Mouse (Mus musculus) brain, embryonic 14.5 days (tissue): ENCODE results near the gene Ovgp1.

ENCODE experiments used
- CTCF ChIP-seq: fragments of 200-500 bp; IDR thresholded peaks from 2 replicates; pipeline ENCODE4 v1.5.1; 2012; ENCODE audit warnings: inconsistent platforms, mild to moderate bottlenecking, moderate library complexity, borderline replicate concordance; ENCODE audit not compliant: insufficient read depth, insufficient read length; ENCODE audit errors: extremely low read depth
- POLR2A ChIP-seq: fragments of 200-500 bp; IDR thresholded peaks from 2 replicates; pipeline ENCODE4 v1.6.1; 2012; ENCODE audit warnings: mild to moderate bottlenecking, inconsistent platforms, borderline replicate concordance; ENCODE audit not compliant: poor library complexity, insufficient read depth, insufficient read length, severe bottlenecking; ENCODE audit errors: extremely low read depth

- no peak for TF ChIP-seq POLR2A
- no peak for TF ChIP-seq CTCF
Observed at GRCm38 (mm10) chr3:105928781-105929180, 44.7 kb upstream of the Ovgp1 start.
